Mouse (Mus musculus) cerebellum, adult 9-10 months (tissue): ENCODE data around the gene Lipt2.

ENCODE experiments used
- DNase-seq: peaks from one replicate; pipeline ENCODE4 v3.0.0; 2022

The Lipt2 gene

GRCm38 (mm10) chr7:100176269-100176668 is 17.2 kb downstream of the Lipt2 start, which contains the start of gene Kcne3:
Gene Kcne3, plus strand, starts transcription at chr7:100176502.
- DNase-seq: no peak

- no peak for DNase-seq
These were observed 19.2 kb downstream of the Lipt2 start for GRCm38 (mm10) chr7:100178016-100178890.

GRCm38 (mm10) chr7:100178891-100179233 is 19.8 kb downstream of the Lipt2 start:
- no peak for DNase-seq

GRCm38 (mm10) chr7:100179394-100179793 is 20.3 kb downstream of the Lipt2 start:
- no peak for DNase-seq

GRCm38 (mm10) chr7:100179836-100180407 is 20.8 kb downstream of the Lipt2 start:
- DNase-seq: no peak

GRCm38 (mm10) chr7:100181176-100181575 is 22.1 kb downstream of the Lipt2 start:
- DNase-seq: no peak

GRCm38 (mm10) chr7:100181614-100182013 is 22.5 kb downstream of the Lipt2 start:
- DNase-seq: no peak

GRCm38 (mm10) chr7:100182388-100182787 is 23.3 kb downstream of the Lipt2 start:
- no peak for DNase-seq

DNA sequence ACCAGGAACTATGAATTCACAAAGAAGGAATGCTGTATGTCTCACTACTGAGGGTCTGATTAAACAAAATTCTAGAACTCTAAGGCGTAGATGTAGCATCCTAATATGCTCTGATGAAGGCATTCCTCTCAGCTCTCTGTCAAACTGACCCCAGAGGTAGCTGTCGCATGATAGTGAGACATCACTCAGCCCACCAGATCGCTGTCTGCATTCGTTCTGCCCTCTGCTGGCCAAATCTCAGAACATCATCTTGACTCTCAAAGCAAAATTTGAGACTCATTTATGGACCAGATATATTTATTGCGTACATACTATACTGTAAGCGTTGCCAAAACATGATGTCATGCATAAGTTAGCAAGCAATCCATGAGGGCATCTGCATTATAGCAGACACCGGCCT is 28.5 kb downstream of the Lipt2 start:
- DNase-seq: peak; percentile 51

DNA sequence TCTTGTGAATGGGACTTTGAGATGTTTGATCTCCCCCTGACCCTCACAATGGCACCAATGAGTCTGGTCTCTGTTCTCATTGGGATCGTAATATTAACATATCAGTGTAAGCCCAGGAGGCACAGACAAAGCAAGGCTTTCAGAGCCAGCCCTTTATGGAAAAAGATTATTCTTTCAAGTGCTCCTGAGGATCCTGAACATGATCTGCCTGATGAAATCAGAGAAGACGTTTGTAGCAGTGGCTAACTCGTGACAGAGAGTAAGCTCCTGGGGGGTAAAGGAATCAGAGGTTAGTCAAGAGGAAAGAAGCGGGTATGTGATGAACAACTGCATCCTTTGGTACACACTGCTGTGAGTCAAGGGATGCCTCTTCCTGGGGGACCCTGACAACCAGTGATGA is 31.1 kb downstream of the Lipt2 start:
- DNase-seq: no peak

DNA sequence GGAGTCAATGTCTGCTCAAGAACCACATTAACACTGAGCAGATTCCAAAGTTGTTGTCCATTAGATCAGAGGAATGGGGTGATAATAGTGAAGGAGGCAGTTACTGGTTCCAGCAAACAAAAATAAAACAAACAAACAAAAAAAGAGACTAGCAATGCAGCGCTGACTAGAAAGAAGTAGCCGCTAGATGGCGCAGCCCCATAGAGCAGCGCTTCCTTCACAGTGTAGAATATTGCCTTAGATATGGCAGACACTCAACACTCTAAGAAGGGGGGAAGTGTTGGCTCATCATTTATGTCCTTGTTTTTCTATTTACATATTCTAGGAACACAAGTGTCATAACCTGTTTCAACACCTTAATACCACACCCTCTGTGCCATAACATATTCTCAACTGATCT is 31.7 kb downstream of the Lipt2 start:
- peak; percentile 73 for DNase-seq

GRCm38 (mm10) chr7:100201191-100201590 is 42.1 kb downstream of the Lipt2 start:
- no peak for DNase-seq

GRCm38 (mm10) chr7:100203616-100204015 is 44.5 kb downstream of the Lipt2 start:
- no peak for DNase-seq

DNA sequence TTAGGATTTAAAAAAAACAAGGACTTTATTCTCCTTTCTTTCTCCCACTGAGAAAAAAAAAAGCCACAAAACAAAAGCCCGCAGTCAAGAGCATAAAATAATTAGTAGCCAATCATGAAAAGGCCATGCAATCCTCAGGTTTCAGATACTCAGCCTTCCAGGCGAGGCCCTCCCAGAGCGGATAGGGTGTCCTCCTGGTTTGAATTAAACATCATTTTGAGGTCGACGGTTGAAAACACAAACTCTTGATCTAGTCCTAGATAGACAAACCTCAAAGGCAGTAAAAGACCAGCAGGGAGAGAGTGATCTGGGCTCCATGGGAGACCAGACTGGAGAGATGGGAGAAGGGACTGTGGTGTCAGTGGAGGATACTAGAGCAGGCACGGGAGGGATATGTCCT is 45.8 kb downstream of the Lipt2 start:
- DNase-seq: no peak

DNA sequence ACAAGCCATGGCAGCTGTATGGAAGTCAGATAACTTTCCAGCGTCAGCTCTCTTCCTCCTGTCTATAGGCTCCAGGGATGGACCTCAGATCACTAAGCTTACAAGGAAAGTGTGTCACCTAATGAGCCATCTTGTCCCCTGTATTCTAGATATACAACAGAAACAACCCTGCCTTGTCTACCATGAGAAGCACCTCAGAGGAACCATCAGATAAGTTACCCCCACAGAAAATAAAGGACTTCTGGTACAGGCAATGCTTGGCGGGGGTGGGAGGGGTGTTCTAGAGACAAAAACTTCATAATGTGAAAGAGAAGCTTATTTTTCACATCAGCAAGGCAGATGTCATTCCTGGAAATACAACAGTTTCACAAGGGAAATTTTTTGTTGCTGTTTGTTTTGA is 47.1 kb downstream of the Lipt2 start:
- DNase-seq: no peak

DNA sequence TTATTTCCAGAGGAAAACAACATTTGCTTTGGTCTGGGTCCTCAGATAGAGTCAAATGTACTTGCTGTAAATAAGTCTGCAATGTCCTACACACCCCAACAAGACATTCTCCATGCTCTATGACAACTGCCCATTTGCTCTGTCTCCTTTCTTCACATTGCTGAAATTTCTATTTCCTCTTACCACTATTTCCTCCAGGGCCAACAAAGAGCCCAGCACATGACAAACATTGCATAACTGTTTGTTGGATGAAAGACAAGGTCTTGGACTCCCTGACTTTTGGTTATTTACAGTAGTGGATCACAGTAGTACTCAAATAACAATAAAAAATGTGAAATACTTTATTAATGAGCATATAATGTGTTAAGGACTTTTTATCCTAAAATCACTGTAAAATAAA is 48.8 kb downstream of the Lipt2 start:
- no peak for DNase-seq
